Mouse (Mus musculus) embryonic facial prominence, embryonic 11.5 days (tissue): ENCODE data around the gene Ckap4. TPM values are rescaled to one million over a fixed set of nuclear protein-coding genes. Genes with fewer than 3 reads are reported as not detected.
A peak's percentile ranks its signal among the peaks of the same experiment; 100 is the strongest.

Experiments used
- ATAC-seq: fragments of 200-750 bp; cut with Nextera tagmentation; replicated peaks from 2 replicates; pipeline ENCODE4 v1.8.0; 2017; ENCODE audit warnings: low read depth; ENCODE audit not compliant: insufficient number of reproducible peaks, low FRiP score, low TSS enrichment
- DNase-seq: peaks from one replicate; pipeline ENCODE4 v3.0.0-alpha.2; 2015; ENCODE audit warnings: low spot score
- H3K27ac ChIP-seq: fragments of 300-500 bp; sonication (generic); replicated peaks from 2 replicates; pipeline ENCODE4 v1.5.1; 2014; ENCODE audit warnings: mild to moderate bottlenecking, low read depth, low read length, control low read depth
- H3K27me3 ChIP-seq: fragments of 300-500 bp; sonication (generic); 2 replicates; pipeline ENCODE4 v1.6.1; 2014; ENCODE audit warnings: mild to moderate bottlenecking, low read length, moderate library complexity, mixed read lengths; ENCODE audit not compliant: control insufficient read depth, insufficient read depth
- H3K36me3 ChIP-seq: fragments of 300-500 bp; sonication (generic); replicated peaks from 2 replicates; pipeline ENCODE4 v1.6.1; 2014; ENCODE audit warnings: low read depth, mild to moderate bottlenecking, low read length, moderate library complexity, mixed read lengths; ENCODE audit not compliant: control insufficient read depth, insufficient read depth
- H3K4me1 ChIP-seq: fragments of 300-500 bp; sonication (generic); 2 replicates; pipeline ENCODE4 v1.6.1; 2014; ENCODE audit warnings: low read length, mixed read lengths; ENCODE audit not compliant: control insufficient read depth, insufficient read depth
- H3K4me2 ChIP-seq: fragments of 300-500 bp; sonication (generic); 2 replicates; pipeline ENCODE4 v1.6.1; 2014; ENCODE audit warnings: low read depth, mild to moderate bottlenecking, control low read depth, low read length, moderate library complexity
- H3K4me3 ChIP-seq: fragments of 300-500 bp; sonication (generic); 2 replicates; pipeline ENCODE4 v1.5.1; 2014; ENCODE audit warnings: low read depth, low read length, control low read depth
- H3K9ac ChIP-seq: fragments of 300-500 bp; sonication (generic); replicated peaks from 2 replicates; pipeline ENCODE4 v1.6.1; 2014; ENCODE audit warnings: mild to moderate bottlenecking, control low read depth, low read length
- H3K9me3 ChIP-seq: fragments of 300-500 bp; sonication (generic); replicated peaks from 2 replicates; pipeline ENCODE4 v1.6.1; 2016; ENCODE audit warnings: mild to moderate bottlenecking, low read length, inconsistent platforms, mixed read lengths; ENCODE audit not compliant: control insufficient read depth
- WGBS: fragments of 180-500 bp; shearing (Covaris S2); extraction: QIAGEN DNeasy Blood & Tissue Kit; methylation state at CpG from one replicate; pipeline ENCODE4 v1.1.7; 2014; 5-methylcytosine and 5-hydroxymethylcytosine counted together
- polyA plus RNA-seq: library from polyadenylated mRNA; unstranded; fragments of >200 nt; fragmentation: Nextera tagmentation; extraction: Ambion mirVana; gene quantifications from 2 replicates; pipeline ENCODE4 v1.2.1, GENCODE M21; 2014

Ckap4 gene
- polyA plus RNA-seq: 80.2 and 82.1 TPM in 2 replicates

DNA sequence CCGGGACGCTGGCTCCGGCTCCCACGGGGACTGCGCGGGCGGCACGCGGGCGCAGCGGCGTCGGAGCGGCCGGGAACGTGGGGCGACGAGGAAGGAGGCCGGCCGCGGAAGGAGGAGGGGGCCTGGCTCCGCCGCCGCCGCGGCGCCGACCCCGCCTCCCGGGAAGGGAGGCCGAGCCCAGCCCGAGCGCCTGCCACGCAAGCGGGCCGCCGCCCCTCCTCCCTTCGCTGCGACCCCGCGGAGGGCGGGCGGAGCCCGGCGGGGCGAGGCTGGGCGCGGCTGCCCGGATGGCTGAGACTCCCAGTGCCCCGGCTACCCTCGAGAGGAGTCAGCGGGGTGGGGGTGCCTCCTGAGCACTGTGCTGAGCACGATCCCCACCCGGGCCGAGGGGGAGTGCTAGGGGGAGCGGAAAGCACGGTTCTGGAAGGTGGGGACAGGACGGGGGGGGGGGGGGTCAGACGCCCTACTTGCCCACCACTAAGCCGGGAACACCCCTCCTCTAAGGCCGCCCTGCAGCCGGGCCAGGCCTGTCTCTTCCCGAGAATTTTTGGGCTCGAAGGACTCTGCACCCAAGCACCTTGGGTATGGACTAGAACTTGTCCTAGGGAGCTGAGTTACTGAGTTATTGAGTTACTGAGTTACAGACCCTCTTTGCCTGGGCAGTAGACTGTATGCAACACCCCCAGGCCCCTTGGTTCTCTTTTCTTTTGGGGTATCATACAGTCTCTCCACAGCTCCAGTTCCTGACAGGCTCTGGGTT, at the start of gene Ckap4:
Gene Ckap4, minus strand, starts transcription at position 151 of the 760 bp plus-strand sequence.
- H3K9me3 ChIP-seq: no peaks in the 10 kb centered on the region
- DNase-seq (peak; percentile 87), ATAC-seq (peak; percentile 85)
- H3K4me3 ChIP-seq: peak within 1 kb of the TSS; percentile 93
- peak within 1 kb of the TSS; percentile 51 for H3K4me2 ChIP-seq
- H3K27me3 ChIP-seq: no peaks in the 10 kb centered on the region
- H3K27ac ChIP-seq: peak within 1 kb of the TSS; percentile 85
- peaks cover 3% of the 10 kb centered on the region; the same call in 1 of the 2 replicates for H3K4me1 ChIP-seq
- WGBS: 1% methylated on average over 38 of the region's 64 CpGs
- no peaks in the 10 kb centered on the region for H3K36me3 ChIP-seq
- H3K9ac ChIP-seq: peak within 1 kb of the TSS; percentile 97

DNA sequence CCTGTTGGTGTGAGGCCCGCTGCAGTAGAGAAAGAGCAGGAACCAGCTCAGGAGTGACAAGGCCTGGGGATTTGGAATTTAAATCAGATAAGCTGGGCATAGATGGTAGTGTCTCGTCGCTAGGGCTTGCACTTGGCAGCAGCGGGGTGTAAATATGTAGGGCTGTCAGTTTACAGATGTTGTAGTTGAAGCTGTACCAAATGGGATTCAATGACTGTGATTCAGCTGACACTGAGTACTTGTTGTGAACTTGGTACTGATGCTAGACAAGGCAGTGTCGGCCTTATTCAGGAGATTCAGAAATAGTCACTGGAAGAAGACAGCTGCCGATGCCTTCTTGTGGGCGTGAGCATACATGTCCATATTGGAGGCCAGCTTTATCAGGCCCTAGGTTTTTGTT, 48.4 kb upstream of the Ckap4 start:
- WGBS: 86% methylated on average over 7 of the region's 7 CpGs
- Histone ChIP-seq H3K4me3 (no peak overlapping the region), H3K4me1 (no peaks in the 10 kb centered on the region; the same call in 1 of the 2 replicates), H3K36me3 (no peaks in the 10 kb centered on the region), H3K27me3 (no peaks in the 10 kb centered on the region), H3K27ac (no peak overlapping the region), H3K9me3 (no peaks in the 10 kb centered on the region), H3K9ac (no peak overlapping the region), H3K4me2 (no peak overlapping the region)
- ATAC-seq (no peak), DNase-seq (no peak)

DNA sequence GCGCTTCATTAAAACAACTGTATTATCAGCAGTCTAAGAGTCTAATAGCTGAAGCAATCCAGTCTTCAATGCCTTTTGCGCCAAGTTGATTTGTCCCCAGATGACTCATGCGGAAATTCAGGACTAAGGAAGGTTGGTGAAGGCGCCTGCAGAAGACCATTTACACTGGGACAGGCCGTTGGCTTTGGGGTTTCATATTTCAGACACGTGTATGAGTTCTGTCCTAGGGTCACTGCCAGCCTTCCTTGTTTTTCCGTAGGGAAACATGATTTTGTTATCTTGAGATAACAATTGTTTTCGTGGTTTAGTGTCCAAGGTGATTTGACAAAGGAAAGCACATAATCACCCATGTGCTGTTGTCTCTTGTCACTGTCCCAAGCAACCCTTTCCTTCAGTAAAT, 47.3 kb upstream of the Ckap4 start:
- 66% methylated on average over 8 of the region's 8 CpGs for WGBS
- no peak overlapping the region for H3K4me3 ChIP-seq
- ATAC-seq (no peak), DNase-seq (no peak)
- no peaks in the 10 kb centered on the region for H3K27me3 ChIP-seq
- no peaks in the 10 kb centered on the region for H3K36me3 ChIP-seq
- H3K9me3 ChIP-seq: no peaks in the 10 kb centered on the region
- H3K4me1 ChIP-seq: no peaks in the 10 kb centered on the region; the same call in 1 of the 2 replicates
- H3K9ac ChIP-seq: no peak overlapping the region
- no peak overlapping the region for H3K27ac ChIP-seq
- H3K4me2 ChIP-seq: no peak overlapping the region

DNA sequence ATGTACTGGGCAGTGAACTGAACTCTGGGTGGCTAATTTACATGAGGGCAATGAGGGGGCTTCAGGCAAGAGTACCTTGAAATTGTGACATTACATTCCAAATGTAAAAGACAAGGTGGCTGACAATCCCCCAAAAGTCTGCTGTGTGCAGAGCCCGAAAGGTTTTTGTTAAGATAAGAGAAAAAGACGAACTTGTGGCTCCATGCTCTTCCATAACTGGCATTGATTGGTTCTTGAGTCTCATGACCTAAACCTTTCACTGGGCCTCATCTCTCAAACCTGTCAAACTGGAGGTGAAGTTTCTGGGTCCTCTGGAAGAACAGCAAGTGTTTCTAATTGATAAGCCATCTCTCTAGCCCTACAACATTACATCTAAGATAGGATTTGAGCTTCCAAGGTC, 45.7 kb upstream of the Ckap4 start:
- Histone ChIP-seq H3K4me2 (no peak overlapping the region), H3K4me3 (no peak overlapping the region), H3K36me3 (no peaks in the 10 kb centered on the region), H3K27ac (no peak overlapping the region), H3K4me1 (no peaks in the 10 kb centered on the region; the same call in 1 of the 2 replicates), H3K9ac (no peak overlapping the region), H3K27me3 (no peaks in the 10 kb centered on the region), H3K9me3 (no peaks in the 10 kb centered on the region)
- ATAC-seq (no peak), DNase-seq (no peak)
- WGBS: 78% methylated on average over 2 of the region's 2 CpGs

DNA sequence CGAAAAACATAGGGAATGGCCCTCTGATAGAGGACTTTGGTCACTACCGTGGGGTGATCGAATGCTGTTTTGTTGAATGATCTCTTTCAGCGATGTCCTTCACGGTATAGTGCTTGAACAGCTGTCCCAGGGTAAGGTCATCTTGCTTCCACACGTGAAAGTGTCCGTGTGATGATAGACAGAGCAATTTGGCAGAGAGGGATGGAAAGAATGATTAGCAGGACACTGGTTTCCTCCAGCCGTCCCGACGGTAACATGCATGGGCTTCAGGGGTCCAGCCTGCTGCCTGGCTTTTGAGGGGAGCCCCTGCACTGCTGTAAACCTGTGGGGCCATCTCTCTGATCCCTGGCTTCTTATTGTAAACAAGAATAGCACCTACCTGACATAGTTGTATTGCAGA, 44.9 kb upstream of the Ckap4 start:
- Histone ChIP-seq H3K4me2 (no peak overlapping the region), H3K9ac (no peak overlapping the region), H3K9me3 (no peaks in the 10 kb centered on the region), H3K27me3 (no peaks in the 10 kb centered on the region), H3K4me3 (no peak overlapping the region), H3K27ac (no peak overlapping the region), H3K4me1 (no peaks in the 10 kb centered on the region; the same call in 1 of the 2 replicates), H3K36me3 (no peaks in the 10 kb centered on the region)
- ATAC-seq (no peak), DNase-seq (no peak)
- 80% methylated on average over 10 of the region's 10 CpGs for WGBS

DNA sequence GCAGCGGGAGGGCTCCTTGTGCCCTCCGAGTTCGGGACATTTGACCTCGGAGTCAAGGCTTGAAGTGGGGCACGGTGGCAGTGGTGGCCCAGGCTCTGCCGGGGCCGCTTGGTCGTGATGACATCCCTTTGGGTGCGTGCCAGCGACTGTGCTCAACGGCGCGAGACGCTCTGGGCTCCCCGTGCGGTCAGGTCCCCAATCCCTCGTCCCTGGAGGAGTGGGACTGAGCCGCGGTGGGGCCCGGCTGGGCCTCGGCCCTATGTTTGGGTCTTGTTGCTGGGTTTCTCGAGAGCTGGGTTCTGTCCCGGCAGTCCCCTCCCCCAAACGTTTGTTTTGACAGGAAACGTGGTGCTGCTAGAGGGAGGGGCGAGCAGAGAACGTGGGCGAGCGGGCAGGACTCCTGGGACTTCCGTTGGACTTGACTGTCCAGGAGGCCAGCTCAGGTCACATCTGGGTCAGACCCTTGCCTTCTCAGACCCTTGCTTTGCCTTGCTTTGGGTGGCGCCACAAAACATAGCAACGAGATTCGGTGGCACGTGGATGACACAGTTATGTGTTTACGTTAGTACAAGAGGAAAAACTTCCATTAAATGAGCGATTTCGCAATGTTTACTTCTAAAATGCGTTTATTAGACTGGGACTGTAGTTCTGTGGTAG, 43.3 kb upstream of the Ckap4 start:
- Histone ChIP-seq H3K4me3 (peak overlapping the region; percentile 81), H3K36me3 (no peaks in the 10 kb centered on the region), H3K9ac (peak overlapping the region; percentile 63), H3K9me3 (no peaks in the 10 kb centered on the region), H3K4me1 (no peaks in the 10 kb centered on the region; the same call in 1 of the 2 replicates), H3K27ac (no peak overlapping the region; the same call in 1 of the 2 replicates), H3K27me3 (no peaks in the 10 kb centered on the region), H3K4me2 (peak overlapping the region; percentile 93)
- DNase-seq (peak; percentile 58), ATAC-seq (peak; percentile 24)
- 4% methylated on average over 38 of the region's 38 CpGs for WGBS

DNA sequence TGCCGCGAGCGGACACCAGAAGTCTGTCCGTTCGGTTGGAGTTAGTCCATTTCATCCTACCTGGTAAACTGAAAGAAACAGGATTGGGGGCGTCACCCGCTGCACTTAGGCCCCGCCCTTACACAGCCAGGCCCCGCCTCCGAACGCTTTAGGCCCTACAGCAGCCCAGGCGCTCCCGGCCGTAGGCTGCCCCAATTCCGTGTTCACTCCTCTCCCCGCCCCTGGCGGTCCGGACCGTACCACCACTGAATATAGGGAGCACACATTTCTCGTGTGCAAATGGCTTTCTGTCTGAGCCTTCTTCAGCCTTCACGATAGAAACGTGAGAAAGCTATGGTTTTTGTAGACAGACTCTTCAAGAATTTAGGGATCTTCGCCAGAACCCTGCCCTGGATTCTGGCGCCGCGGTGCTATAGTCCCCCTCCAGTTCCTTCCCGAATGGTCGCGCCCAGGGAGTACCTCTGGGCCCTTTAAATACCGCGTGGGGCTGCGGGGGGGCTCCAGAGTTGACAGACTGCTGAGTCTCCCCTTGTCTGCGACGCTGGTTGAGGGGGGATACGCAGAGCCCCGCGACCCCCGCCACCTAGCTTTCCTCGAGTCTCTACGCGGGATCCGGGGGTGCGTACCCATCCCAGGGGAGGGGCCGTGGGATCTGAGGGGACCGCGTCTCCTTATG, 42.7 kb upstream of the Ckap4 start, which contains the start of gene Tcp11l2:
Gene Tcp11l2, plus strand, starts transcription at position 232 of the 676 bp plus-strand sequence.
- DNase-seq (peak; percentile 95), ATAC-seq (peak; percentile 98)
- peak within 1 kb of the TSS; percentile 63 for H3K9ac ChIP-seq
- peak within 1 kb of the TSS; percentile 93 for H3K4me2 ChIP-seq
- no peaks in the 10 kb centered on the region; the same call in 1 of the 2 replicates for H3K4me1 ChIP-seq
- H3K27me3 ChIP-seq: no peaks in the 10 kb centered on the region
- H3K4me3 ChIP-seq: peak within 1 kb of the TSS; percentile 81
- no peaks in the 10 kb centered on the region for H3K9me3 ChIP-seq
- H3K36me3 ChIP-seq: no peaks in the 10 kb centered on the region
- no peak within 1 kb of the TSS; the same call in 1 of the 2 replicates for H3K27ac ChIP-seq
- WGBS: under 1% methylated on average over 46 of the region's 46 CpGs
